Mouse (Mus musculus): Measurements from ENCODE around the gene Nfatc2ip. TPM values are rescaled to one million over a fixed set of nuclear protein-coding genes. Genes with fewer than 3 reads are reported as not detected.

Nfatc2ip gene
- polyA plus RNA-seq, 1 experiment from 2014 or later, result 1.4 TPM

- Histone ChIP-seq H3K9me3 (replicated peaks; ENCODE audit: control insufficient read depth, low read length) (no peaks in the 10 kb centered on the region), H3K4me2 (ENCODE audit: low read depth, low read length) (no peak overlapping the region), H3K27me3 (ENCODE audit: control insufficient read depth, insufficient read depth, low read length) (no peaks in the 10 kb centered on the region), H3K4me1 (ENCODE audit: control insufficient read depth, insufficient read depth, low read length) (peaks cover 4% of the 10 kb centered on the region; the same call in 1 of the 2 replicates), H3K9ac (ENCODE audit: low read length) (no peak overlapping the region), H3K36me3 (ENCODE audit: control insufficient read depth, insufficient read depth) (no peaks in the 10 kb centered on the region), H3K4me3 (ENCODE audit: low read length) (no peak overlapping the region), H3K27ac (ENCODE audit: low read length) (no peak overlapping the region)
- ATAC-seq (replicated peaks; ENCODE audit: extremely low read depth, insufficient read depth, low FRiP score), result peak; percentile 32; the same call in 1 of the 2 replicates
- WGBS, result 42% methylated on average over 14 of the region's 14 CpGs
Measured at GRCm38 (mm10) chr7:126354738-126355614, 41.6 kb downstream of the Nfatc2ip start.

- Histone ChIP-seq H3K9ac (ENCODE audit: low read length) (no peak overlapping the region), H3K27me3 (ENCODE audit: control insufficient read depth, insufficient read depth, low read length) (no peaks in the 10 kb centered on the region), H3K9me3 (replicated peaks; ENCODE audit: control insufficient read depth, low read length) (no peaks in the 10 kb centered on the region), H3K4me1 (ENCODE audit: control insufficient read depth, insufficient read depth, low read length) (peaks cover 4% of the 10 kb centered on the region; the same call in 1 of the 2 replicates), H3K4me2 (ENCODE audit: low read depth, low read length) (no peak overlapping the region), H3K27ac (ENCODE audit: low read length) (no peak overlapping the region), H3K36me3 (ENCODE audit: control insufficient read depth, insufficient read depth) (no peaks in the 10 kb centered on the region), H3K4me3 (ENCODE audit: low read length) (no peak overlapping the region)
- WGBS, result 63% methylated on average over 3 of the region's 3 CpGs
- no peak for ATAC-seq (replicated peaks; ENCODE audit: extremely low read depth, insufficient read depth, low FRiP score)
Measured at GRCm38 (mm10) chr7:126353994-126354365, 42.6 kb downstream of the Nfatc2ip start.

GRCm38 (mm10) chr7:126353251-126353993 lies 43.1 kb downstream of the Nfatc2ip start:
- no peak for ATAC-seq (replicated peaks; ENCODE audit: extremely low read depth, insufficient read depth, low FRiP score)
- H3K27me3 ChIP-seq (ENCODE audit: control insufficient read depth, insufficient read depth, low read length), result no peaks in the 10 kb centered on the region

GRCm38 (mm10) chr7:126351419-126351951 lies 45.1 kb downstream of the Nfatc2ip start:
- no peak for ATAC-seq (replicated peaks; ENCODE audit: extremely low read depth, insufficient read depth, low FRiP score)
- Histone ChIP-seq H3K27me3 (ENCODE audit: control insufficient read depth, insufficient read depth, low read length) (no peaks in the 10 kb centered on the region), H3K9ac (ENCODE audit: low read length) (no peak overlapping the region), H3K4me2 (ENCODE audit: low read depth, low read length) (no peak overlapping the region; the same call in 1 of the 2 replicates), H3K4me1 (ENCODE audit: control insufficient read depth, insufficient read depth, low read length) (peaks cover 4% of the 10 kb centered on the region; the same call in 1 of the 2 replicates), H3K36me3 (ENCODE audit: control insufficient read depth, insufficient read depth) (no peaks in the 10 kb centered on the region), H3K4me3 (ENCODE audit: low read length) (no peak overlapping the region), H3K27ac (ENCODE audit: low read length) (no peak overlapping the region), H3K9me3 (replicated peaks; ENCODE audit: control insufficient read depth, low read length) (no peaks in the 10 kb centered on the region)
- 53% methylated on average over 10 of the region's 10 CpGs for WGBS

More at GRCm38 (mm10) chr7:126353251-126353993, 43.1 kb downstream of the Nfatc2ip start:
- H3K4me3 ChIP-seq (ENCODE audit: low read length), result no peak overlapping the region
- no peaks in the 10 kb centered on the region for H3K36me3 ChIP-seq (ENCODE audit: control insufficient read depth, insufficient read depth)
- peaks cover 4% of the 10 kb centered on the region; the same call in 1 of the 2 replicates for H3K4me1 ChIP-seq (ENCODE audit: control insufficient read depth, insufficient read depth, low read length)
- no peak overlapping the region for H3K27ac ChIP-seq (ENCODE audit: low read length)
- H3K4me2 ChIP-seq (ENCODE audit: low read depth, low read length), result no peak overlapping the region
- no peak overlapping the region for H3K9ac ChIP-seq (ENCODE audit: low read length)
- H3K9me3 ChIP-seq (replicated peaks; ENCODE audit: control insufficient read depth, low read length), result no peaks in the 10 kb centered on the region
- WGBS, result 60% methylated on average over 11 of the region's 11 CpGs

GRCm38 (mm10) chr7:126350748-126351418 lies 45.7 kb downstream of the Nfatc2ip start:
- H3K27ac ChIP-seq (ENCODE audit: low read length), result no peak overlapping the region
- H3K4me2 ChIP-seq (ENCODE audit: low read depth, low read length), result peak overlapping the region; percentile 36; the same call in 1 of the 2 replicates
- H3K9ac ChIP-seq (ENCODE audit: low read length), result no peak overlapping the region
- H3K36me3 ChIP-seq (ENCODE audit: control insufficient read depth, insufficient read depth), result no peaks in the 10 kb centered on the region
- no peaks in the 10 kb centered on the region for H3K9me3 ChIP-seq (replicated peaks; ENCODE audit: control insufficient read depth, low read length)
- H3K4me3 ChIP-seq (ENCODE audit: low read length), result no peak overlapping the region
- no peak for ATAC-seq (replicated peaks; ENCODE audit: extremely low read depth, insufficient read depth, low FRiP score)
- peaks cover 4% of the 10 kb centered on the region; the same call in 1 of the 2 replicates for H3K4me1 ChIP-seq (ENCODE audit: control insufficient read depth, insufficient read depth, low read length)
- 63% methylated on average over 20 of the region's 20 CpGs for WGBS
- no peaks in the 10 kb centered on the region for H3K27me3 ChIP-seq (ENCODE audit: control insufficient read depth, insufficient read depth, low read length)

- H3K36me3 ChIP-seq (ENCODE audit: control insufficient read depth, insufficient read depth), result no peaks in the 10 kb centered on the region
- ATAC-seq (replicated peaks; ENCODE audit: extremely low read depth, insufficient read depth, low FRiP score), result no peak
- no peak overlapping the region for H3K4me3 ChIP-seq (ENCODE audit: low read length)
- H3K9me3 ChIP-seq (replicated peaks; ENCODE audit: control insufficient read depth, low read length), result no peaks in the 10 kb centered on the region
- 46% methylated on average over 8 of the region's 8 CpGs for WGBS
- no peaks in the 10 kb centered on the region for H3K4me1 ChIP-seq (ENCODE audit: control insufficient read depth, insufficient read depth, low read length)
- no peak overlapping the region for H3K27ac ChIP-seq (ENCODE audit: low read length)
- H3K27me3 ChIP-seq (ENCODE audit: control insufficient read depth, insufficient read depth, low read length), result no peaks in the 10 kb centered on the region
- H3K9ac ChIP-seq (ENCODE audit: low read length), result no peak overlapping the region
- no peak overlapping the region for H3K4me2 ChIP-seq (ENCODE audit: low read depth, low read length)
Measured at GRCm38 (mm10) chr7:126348293-126348692, 48.2 kb downstream of the Nfatc2ip start.

GRCm38 (mm10) chr7:126347098-126347497 lies 49.4 kb downstream of the Nfatc2ip start:
- Histone ChIP-seq H3K4me3 (ENCODE audit: low read length) (no peak overlapping the region), H3K4me1 (ENCODE audit: control insufficient read depth, insufficient read depth, low read length) (no peaks in the 10 kb centered on the region), H3K36me3 (ENCODE audit: control insufficient read depth, insufficient read depth) (no peaks in the 10 kb centered on the region), H3K27ac (ENCODE audit: low read length) (no peak overlapping the region), H3K9ac (ENCODE audit: low read length) (no peak overlapping the region), H3K27me3 (ENCODE audit: control insufficient read depth, insufficient read depth, low read length) (no peaks in the 10 kb centered on the region), H3K9me3 (replicated peaks; ENCODE audit: control insufficient read depth, low read length) (no peaks in the 10 kb centered on the region), H3K4me2 (ENCODE audit: low read depth, low read length) (no peak overlapping the region)
- no peak for ATAC-seq (replicated peaks; ENCODE audit: extremely low read depth, insufficient read depth, low FRiP score)
- WGBS, result 49% methylated on average over 1 of the region's 1 CpGs

- ATAC-seq (replicated peaks; ENCODE audit: extremely low read depth, insufficient read depth, low FRiP score), result no peak
- WGBS, result 59% methylated on average over 3 of the region's 3 CpGs
- no peak overlapping the region for H3K27ac ChIP-seq (ENCODE audit: low read length)
- H3K9me3 ChIP-seq (replicated peaks; ENCODE audit: control insufficient read depth, low read length), result no peaks in the 10 kb centered on the region
- H3K4me1 ChIP-seq (ENCODE audit: control insufficient read depth, insufficient read depth, low read length), result no peaks in the 10 kb centered on the region
- H3K9ac ChIP-seq (ENCODE audit: low read length), result no peak overlapping the region
- no peaks in the 10 kb centered on the region for H3K36me3 ChIP-seq (ENCODE audit: control insufficient read depth, insufficient read depth)
- H3K27me3 ChIP-seq (ENCODE audit: control insufficient read depth, insufficient read depth, low read length), result no peaks in the 10 kb centered on the region
- H3K4me2 ChIP-seq (ENCODE audit: low read depth, low read length), result no peak overlapping the region
- H3K4me3 ChIP-seq (ENCODE audit: low read length), result no peak overlapping the region
Measured at GRCm38 (mm10) chr7:126345969-126346368, 50.6 kb downstream of the Nfatc2ip start.

All from heart, embryonic 16.5 days (tissue).